Mouse (Mus musculus): Measurements from ENCODE around the gene Eif4b.

Eif4b gene

GRCm38 (mm10) chr15:102117461-102118443 lies 44.2 kb downstream of the Eif4b start:
- no peak for DNase-seq (ENCODE audit: low spot score)

DNA sequence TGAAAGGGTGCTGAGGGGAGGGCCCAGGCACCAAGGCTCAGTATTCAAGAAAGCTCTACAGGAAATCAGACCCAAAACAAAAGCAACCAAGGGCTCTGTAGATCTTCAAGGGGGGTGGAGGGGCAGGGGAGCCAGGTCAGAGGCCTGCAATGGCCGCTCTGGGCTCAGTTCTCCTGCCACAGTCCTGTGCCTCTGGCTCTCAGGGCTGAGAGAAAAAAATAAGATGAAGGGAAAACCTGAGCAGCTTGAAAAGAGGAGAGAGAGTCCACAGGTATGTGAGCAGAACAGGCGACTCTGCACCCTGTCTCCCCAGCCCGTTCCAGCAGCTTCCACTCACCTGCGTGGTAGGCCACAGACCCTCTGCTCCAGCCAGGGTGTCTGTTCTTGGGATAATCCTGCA lies 45.0 kb downstream of the Eif4b start:
- DNase-seq (ENCODE audit: low spot score) = no peak

GRCm38 (mm10) chr15:102119121-102119830 lies 45.7 kb downstream of the Eif4b start:
- DNase-seq (ENCODE audit: low spot score) = no peak

DNA sequence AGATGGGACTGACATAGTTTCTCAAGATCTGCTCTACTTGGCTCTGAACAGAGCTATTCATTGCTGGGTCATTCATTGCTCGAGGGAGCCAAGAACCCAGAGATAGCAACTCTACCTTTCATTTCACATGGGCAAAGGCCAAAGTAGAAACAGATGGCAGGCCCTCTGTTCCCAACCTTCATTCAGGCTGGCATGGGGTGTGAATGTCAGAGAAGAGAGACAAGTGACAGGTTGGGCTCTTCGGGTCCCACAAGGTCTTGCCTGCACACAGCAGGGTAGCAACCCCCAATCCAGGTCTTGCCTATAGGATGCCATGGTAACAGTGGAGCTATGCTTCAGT lies 46.2 kb downstream of the Eif4b start:
- no peak for DNase-seq (ENCODE audit: low spot score)

- DNase-seq (ENCODE audit: low spot score) = no peak
These were observed 47.0 kb downstream of the Eif4b start for GRCm38 (mm10) chr15:102120530-102120929.

- DNase-seq (ENCODE audit: low spot score) = no peak
These were observed 52.7 kb downstream of the Eif4b start for GRCm38 (mm10) chr15:102126303-102126702.

DNA sequence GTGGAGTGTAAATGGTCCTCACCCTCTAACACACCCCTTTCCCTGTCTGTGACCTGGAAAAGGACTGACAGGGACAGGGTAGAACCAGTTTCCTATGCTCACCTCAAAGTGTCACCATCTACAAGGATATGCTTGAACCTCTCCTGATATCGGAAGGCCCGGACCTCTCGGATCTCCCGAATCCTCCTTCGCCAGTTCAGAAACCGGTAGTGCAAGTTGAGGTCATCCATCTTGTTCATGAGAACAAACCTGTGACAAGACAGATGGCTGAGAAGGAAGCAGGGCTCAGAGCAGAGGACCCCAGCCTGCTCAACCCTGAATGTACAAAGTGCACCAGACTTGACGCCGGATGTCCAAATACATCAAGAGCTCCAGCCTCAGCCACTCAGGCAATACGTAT lies 59.7 kb downstream of the Eif4b start:
- DNase-seq (ENCODE audit: low spot score) = no peak

- no peak for DNase-seq (ENCODE audit: low spot score)
These were observed 61.1 kb downstream of the Eif4b start for GRCm38 (mm10) chr15:102134709-102135108.

- DNase-seq (ENCODE audit: low spot score) = no peak
These were observed 62.1 kb downstream of the Eif4b start for GRCm38 (mm10) chr15:102135522-102136128.

GRCm38 (mm10) chr15:102136129-102136758 lies 62.7 kb downstream of the Eif4b start, which contains the start of gene Spryd3:
Gene Spryd3, minus strand, starts transcription at chr15:102136234.
- DNase-seq (ENCODE audit: low spot score) = peak; percentile 96

GRCm38 (mm10) chr15:102141120-102141519 lies 67.5 kb downstream of the Eif4b start:
- DNase-seq (ENCODE audit: low spot score) = no peak

DNA sequence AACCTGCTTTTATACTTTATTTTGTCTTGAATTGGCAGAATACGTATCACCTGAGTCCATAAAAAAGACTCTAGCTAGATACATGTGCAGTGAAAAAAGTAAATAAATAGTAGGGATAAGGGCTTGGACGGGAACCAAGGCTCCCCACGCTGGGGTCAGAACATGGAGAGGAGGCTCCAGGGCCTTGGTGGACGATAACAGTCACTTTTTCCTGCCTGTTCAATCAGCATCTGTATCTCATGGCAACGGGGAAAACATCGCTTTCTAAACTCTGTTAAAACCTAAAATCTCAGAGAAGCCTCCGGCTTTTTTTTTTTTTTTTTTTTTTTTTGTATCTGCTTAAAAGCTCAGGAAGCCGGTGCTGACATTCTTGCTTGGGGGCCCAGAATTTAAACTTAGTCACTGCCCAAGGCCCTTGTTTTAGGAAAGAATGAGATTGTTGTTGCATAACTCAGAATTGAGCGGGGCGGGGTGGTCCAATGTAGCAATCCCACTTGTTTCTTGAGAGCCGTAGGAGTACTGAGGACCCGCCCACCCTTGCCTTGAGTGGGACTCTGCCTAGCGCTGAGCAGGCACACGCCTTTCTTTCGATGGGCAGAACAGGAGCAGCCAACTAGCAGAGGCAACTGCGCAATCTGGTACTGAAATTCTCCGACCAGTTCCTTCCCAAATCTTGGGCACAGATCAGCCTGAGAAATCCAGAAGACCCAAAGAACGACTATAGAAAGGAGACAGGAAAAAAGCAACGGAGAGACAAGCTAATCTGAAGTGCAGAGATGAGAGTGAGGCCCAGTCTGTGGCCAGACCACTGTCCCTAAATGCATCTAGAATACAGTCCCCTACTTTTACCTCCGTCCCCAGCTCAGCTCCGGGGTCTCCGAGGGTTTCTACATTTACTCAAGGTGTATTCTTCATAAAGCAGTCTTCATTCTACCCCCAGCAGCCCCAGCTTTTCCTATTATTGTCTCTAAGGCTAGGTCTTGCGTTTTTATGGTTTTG lies 69.6 kb downstream of the Eif4b start:
- no peak for DNase-seq (ENCODE audit: low spot score)

- no peak for DNase-seq (ENCODE audit: low spot score)
These were observed 70.7 kb downstream of the Eif4b start, which contains the start of gene Igfbp6 for GRCm38 (mm10) chr15:102144274-102144711. Gene Igfbp6, plus strand, starts transcription at chr15:102144362.

- DNase-seq (ENCODE audit: low spot score) = no peak
These were observed 71.2 kb downstream of the Eif4b start for GRCm38 (mm10) chr15:102144726-102145125.

- DNase-seq (ENCODE audit: low spot score) = no peak
These were observed 71.8 kb downstream of the Eif4b start for GRCm38 (mm10) chr15:102145330-102145729.

GRCm38 (mm10) chr15:102146089-102146488 lies 72.5 kb downstream of the Eif4b start:
- no peak for DNase-seq (ENCODE audit: low spot score)

All from c-Kit-positive CD71-positive TER-119-positive erythroid progenitor cells, embryonic 14.5 days (primary cell).